Mouse (Mus musculus): ENCODE measurements around the gene Phf7.

- TF ChIP-seq CTCF (conservative IDR thresholded peaks at IDR 0.05; ENCODE audit: insufficient read depth, insufficient read length, low read depth, low read length) (no peak), POLR2A (IDR thresholded peaks at IDR 0.05; ENCODE audit: low read depth, low read length) (no peak)
These were observed 46.3 kb downstream of the Phf7 start for GRCm38 (mm10) chr14:31204844-31205243.
